Mouse (Mus musculus) stomach, postnatal 0 days (tissue): ENCODE results near the gene Epb41l1.

Source experiments
- CTCF ChIP-seq: IDR thresholded peaks from 2 replicates; pipeline ENCODE4 v1.5.1; 2016; ENCODE audit warnings: antibody characterized with exemption, low read depth, mild to moderate bottlenecking, moderate library complexity
- EP300 ChIP-seq: optimal IDR thresholded peaks from 2 replicates; pipeline ENCODE3; 2016; ENCODE audit warnings: antibody characterized with exemption

GRCm38 (mm10) chr2:156584797-156585471 is 164.2 kb downstream of the Epb41l1 start:
- no peak for TF ChIP-seq CTCF
- TF ChIP-seq EP300 = no peak
